In genomic region chr12:8498591-8499000, GRCm38 (mm10) we compare ENCODE assay signal across 8 mouse cellular contexts. TPM values are rescaled to one million over a fixed set of nuclear protein-coding genes. Genes with fewer than 3 reads are reported as not detected.
DNase-seq lines count a peak whose midpoint lies in the region; ATAC-seq and TF ChIP-seq lines count a peak whose summit lies in the region.

No protein-coding gene starts in this region.

- TF ChIP-seq POLR2A in bone marrow macrophage, adult 2 months (IDR thresholded peaks at IDR 0.05; ENCODE audit: borderline replicate concordance, low read depth, low read length) = no peak

- 0 out of 2 replicates have a peak, but pooled peaks have one; percentile 16 for TF ChIP-seq CTCF in bone marrow macrophage, adult 2 months (IDR thresholded peaks at IDR 0.05; ENCODE audit: low read depth, low read length)
- TF ChIP-seq CTCF in lung, postnatal 0 days (IDR thresholded peaks at IDR 0.05) = peak; percentile 38

- peaks cover 15% of the 10 kb centered on the region for H3K36me3 ChIP-seq in megakaryocyte, embryonic 14.5 days (replicated peaks; ENCODE audit: low read length)
- H3K36me3 ChIP-seq in lung, postnatal 0 days (ENCODE audit: insufficient read depth, low read length) = no peaks in the 10 kb centered on the region

- peak overlapping the region; percentile 81 for H3K27ac ChIP-seq in bone marrow macrophage, adult 2 months (ENCODE audit: insufficient read depth, low read depth, low read length)
- H3K27ac ChIP-seq in lung, postnatal 0 days (ENCODE audit: low read length) = peak overlapping the region; percentile 100

- peak overlapping the region; percentile 100 for H3K4me3 ChIP-seq in megakaryocyte, embryonic 14.5 days (replicated peaks)
- H3K4me3 ChIP-seq in bone marrow macrophage, adult 2 months (ENCODE audit: insufficient read depth, low read length) = peak overlapping the region; percentile 86
- H3K4me3 ChIP-seq in lung, postnatal 0 days (ENCODE audit: low read depth, low read length) = peak overlapping the region; percentile 98

- H3K4me2 ChIP-seq in lung, postnatal 0 days (replicated peaks; ENCODE audit: low read depth, low read length) = peak overlapping the region; percentile 78

- H3K9ac ChIP-seq in lung, postnatal 0 days (replicated peaks; ENCODE audit: low read depth) = peak overlapping the region; percentile 99

- TF ChIP-seq EP300 in lung, postnatal 0 days (IDR thresholded peaks at IDR 0.05) = no peak

- H3K9me3 ChIP-seq in megakaryocyte, embryonic 14.5 days = no peaks in the 10 kb centered on the region
- H3K9me3 ChIP-seq in lung, postnatal 0 days (ENCODE audit: low read length) = no peaks in the 10 kb centered on the region

- peak; percentile 31 to 55 for DNase-seq in heart, adult 9 months (ENCODE audit: low spot score in 2 of 2)
- peak; percentile 40 for DNase-seq in kidney, postnatal 14 days
- peak; percentile 73 for DNase-seq in lung, postnatal 0 days (ENCODE audit: low spot score)
- DNase-seq in right cerebral cortex, postnatal 25 days = peak; percentile 72
- no peak for DNase-seq in spleen, postnatal 14 days (ENCODE audit: low spot score in 2 of 2)

- ATAC-seq in megakaryocyte, adult 5-6 weeks (ENCODE audit: poor library complexity, severe bottlenecking) = no peak
- no peak for ATAC-seq in lung, postnatal 0 days

- WGBS in lung, postnatal 0 days = under 1% methylated on average over 12 of the region's 13 CpGs

- no peaks in the 10 kb centered on the region for H3K27me3 ChIP-seq in megakaryocyte, embryonic 14.5 days (replicated peaks)
- no peaks in the 10 kb centered on the region for H3K27me3 ChIP-seq in lung, postnatal 0 days (replicated peaks; ENCODE audit: insufficient read depth, low read length)

- H3K4me1 ChIP-seq in megakaryocyte, embryonic 14.5 days = peaks cover 59% of the 10 kb centered on the region
- peaks cover 22% of the 10 kb centered on the region for H3K4me1 ChIP-seq in bone marrow macrophage, adult 2 months (ENCODE audit: control insufficient read depth, insufficient read depth, low read length)
- peaks cover 13% of the 10 kb centered on the region; the same call in 1 of the 2 replicates for H3K4me1 ChIP-seq in lung, postnatal 0 days (ENCODE audit: insufficient read depth, low read depth, low read length)

RNA-seq across cellular contexts. Expression of gene Rhob, which starts 1.2 kb away (rescaled TPM):
- 146 and 207 TPM in 2 replicates for polyA plus RNA-seq in megakaryocyte, embryonic 14.5 days (2012; ENCODE audit: insufficient read depth, low replicate concordance)
- total RNA-seq in megakaryocyte, adult 5-6 weeks (2015) = 107 and 120 TPM in 2 replicates
- 55.4 and 60.5 TPM in 2 replicates for total RNA-seq in megakaryocyte, adult 5-6 weeks (2017)
- 50.1 and 50.3 TPM in 2 replicates for polyA plus RNA-seq in bone marrow macrophage, adult 2 months (2012; ENCODE audit: insufficient read depth, insufficient read length, missing spikeins)
- polyA plus RNA-seq in lung, postnatal 0 days (2015; fragmentation: Nextera tagmentation; extraction: Ambion mirVana) = 77.6 and 77.9 TPM in 2 replicates

Comparison
In these comparisons a context has a peak if more than half of its experiments do, and no peak if none do; other contexts are left out.
1. DNase-seq: peak in heart, adult 9 months (2 of 2), kidney, postnatal 14 days (single experiment), lung, postnatal 0 days (single experiment) and right cerebral cortex, postnatal 25 days (single experiment); none in spleen, postnatal 14 days (0 of 2).
2. Peak in every context shown above with its lines, with median percentiles within 50 percentile points of each other: H3K4me3 ChIP-seq.